Mouse (Mus musculus) R1 (cell line): ENCODE measurements around the gene 2310030G06Rik.

Source experiments
- DNase-seq: peaks from one replicate; pipeline ENCODE4 v3.0.0-alpha.2; 2018; ENCODE audit warnings: low read depth, low spot score

The 2310030G06Rik gene

GRCm38 (mm10) chr9:50742744-50743143, 3.6 kb downstream of the 2310030G06Rik start:
- DNase-seq = peak; percentile 80

GRCm38 (mm10) chr9:50742261-50742660, 4.1 kb downstream of the 2310030G06Rik start:
- DNase-seq = no peak

- peak; percentile 73 for DNase-seq
Observed at GRCm38 (mm10) chr9:50740867-50741784, 5.2 kb downstream of the 2310030G06Rik start.

DNA sequence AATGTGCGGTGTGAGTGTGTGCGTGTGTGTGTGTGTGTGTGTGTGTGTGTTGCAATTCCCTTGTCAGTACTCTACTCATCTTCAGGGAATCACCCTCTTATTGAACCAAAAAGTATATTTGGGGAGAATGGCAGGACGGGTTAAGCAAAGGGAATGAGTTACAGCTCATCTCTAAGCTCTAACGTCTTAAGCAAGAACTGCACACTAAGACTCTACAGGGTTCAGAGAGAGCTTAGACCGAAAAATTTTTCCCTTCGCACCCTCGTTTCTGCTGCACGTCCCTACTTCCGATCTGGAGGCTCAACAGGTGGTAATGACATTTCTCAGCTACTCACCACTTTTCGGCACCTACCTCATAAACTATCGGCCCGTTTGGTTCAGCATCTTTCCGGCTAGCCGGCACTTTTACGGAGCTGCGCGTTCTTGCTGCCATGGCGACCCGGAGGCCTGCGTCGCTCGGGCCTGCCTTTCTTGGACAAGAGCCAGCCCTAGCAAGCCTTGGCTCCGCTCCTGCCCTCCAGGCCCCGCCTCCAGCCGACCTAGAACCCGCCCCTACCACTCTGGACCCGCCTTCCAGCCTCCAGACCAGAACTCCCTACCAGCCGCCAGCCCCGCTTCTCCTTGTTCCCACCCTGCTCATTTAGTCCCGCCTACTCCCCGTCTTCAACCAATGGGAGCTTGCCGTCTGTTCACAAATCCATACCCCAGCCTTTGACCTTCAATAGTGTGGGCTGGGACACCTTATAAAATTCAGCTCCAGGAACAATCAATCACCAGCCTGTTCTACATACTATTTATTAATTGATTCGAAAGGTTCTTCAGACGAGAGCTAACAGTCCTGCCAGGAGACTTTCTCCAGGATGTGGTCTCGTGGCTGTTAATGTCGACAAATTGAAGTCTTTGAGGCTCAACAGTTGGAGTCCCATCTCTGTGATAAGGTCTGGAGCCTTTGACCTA, 7.1 kb downstream of the 2310030G06Rik start, which contains the start of gene Dixdc1:
Gene Dixdc1 (minus strand): TSS at position 604 of the 957 bp plus-strand sequence.
- DNase-seq = peak; percentile 98

- DNase-seq = peak; percentile 77
Observed at GRCm38 (mm10) chr9:50734989-50735388, 11.3 kb downstream of the 2310030G06Rik start.

DNA sequence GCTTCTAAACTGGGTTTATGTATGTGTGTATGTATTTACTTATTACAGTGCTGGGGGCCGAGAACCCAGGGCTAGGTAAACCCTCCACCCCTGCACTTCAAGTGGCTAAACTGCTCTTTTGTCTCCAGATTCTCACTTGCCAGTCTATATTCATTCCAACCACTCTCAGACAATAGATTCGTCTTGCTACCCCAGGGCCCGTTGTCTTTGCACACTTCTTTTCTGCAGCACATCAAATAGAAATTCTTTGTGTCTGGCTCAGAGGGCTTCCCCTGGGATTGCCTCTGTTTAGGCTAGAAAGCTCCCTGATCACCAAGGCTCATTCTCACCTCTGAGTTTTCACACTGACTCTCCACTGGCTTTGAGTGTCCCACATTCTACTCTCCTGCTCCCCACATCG, 13.8 kb downstream of the 2310030G06Rik start:
- DNase-seq = no peak

DNA sequence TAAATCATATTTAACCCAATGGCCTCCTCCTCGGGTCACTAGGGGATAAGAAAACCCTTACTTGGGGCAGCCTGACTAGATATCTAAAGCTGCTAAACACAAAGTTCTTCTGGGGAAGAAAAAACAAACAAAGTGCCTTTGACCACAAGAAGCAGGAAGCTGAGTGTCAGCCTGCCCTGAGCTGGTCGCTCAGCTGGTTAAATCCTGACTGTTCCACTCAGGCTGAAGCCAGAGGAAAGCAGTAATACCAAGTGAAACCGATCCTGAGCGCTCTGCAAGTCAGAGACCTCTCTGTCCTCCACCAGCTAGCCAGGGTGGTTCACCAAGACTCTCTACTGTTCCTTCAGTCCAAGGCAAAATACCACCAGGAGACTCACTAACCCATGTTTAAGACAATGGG, 16.7 kb downstream of the 2310030G06Rik start:
- DNase-seq = no peak

DNA sequence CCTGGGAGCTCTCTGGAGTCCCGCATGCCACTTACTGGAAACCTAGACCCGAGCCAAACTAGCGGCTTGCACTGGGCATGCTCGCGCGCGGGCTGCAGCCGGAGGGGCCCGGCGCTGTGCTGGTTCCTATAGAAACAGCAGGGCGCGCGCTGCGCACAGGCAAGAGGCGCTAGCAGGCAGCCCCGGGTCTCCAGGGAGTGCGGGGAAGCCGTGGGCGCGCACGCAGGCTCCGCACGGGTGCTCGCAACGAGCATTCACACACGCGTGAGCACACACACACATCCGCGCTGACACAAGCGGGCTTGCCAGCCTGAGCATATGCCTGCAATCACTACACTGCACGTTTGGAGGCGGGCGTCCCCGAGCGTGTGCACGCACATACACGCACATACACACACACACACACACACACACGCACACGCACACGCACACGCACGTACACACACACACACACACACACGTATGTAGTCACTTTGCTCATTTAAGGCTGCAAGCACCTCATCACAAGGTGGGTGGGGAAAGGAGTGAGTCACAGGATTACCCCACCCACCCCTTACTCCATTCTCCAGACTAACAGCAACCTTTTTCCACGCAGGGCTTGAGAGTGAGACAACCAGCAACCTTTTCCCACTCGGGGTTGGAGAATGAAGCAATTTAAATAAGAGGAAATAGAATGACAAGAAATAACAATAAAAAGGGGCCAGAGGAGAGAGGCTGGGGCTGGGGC, 18.2 kb downstream of the 2310030G06Rik start:
- peak; percentile 92 for DNase-seq

DNA sequence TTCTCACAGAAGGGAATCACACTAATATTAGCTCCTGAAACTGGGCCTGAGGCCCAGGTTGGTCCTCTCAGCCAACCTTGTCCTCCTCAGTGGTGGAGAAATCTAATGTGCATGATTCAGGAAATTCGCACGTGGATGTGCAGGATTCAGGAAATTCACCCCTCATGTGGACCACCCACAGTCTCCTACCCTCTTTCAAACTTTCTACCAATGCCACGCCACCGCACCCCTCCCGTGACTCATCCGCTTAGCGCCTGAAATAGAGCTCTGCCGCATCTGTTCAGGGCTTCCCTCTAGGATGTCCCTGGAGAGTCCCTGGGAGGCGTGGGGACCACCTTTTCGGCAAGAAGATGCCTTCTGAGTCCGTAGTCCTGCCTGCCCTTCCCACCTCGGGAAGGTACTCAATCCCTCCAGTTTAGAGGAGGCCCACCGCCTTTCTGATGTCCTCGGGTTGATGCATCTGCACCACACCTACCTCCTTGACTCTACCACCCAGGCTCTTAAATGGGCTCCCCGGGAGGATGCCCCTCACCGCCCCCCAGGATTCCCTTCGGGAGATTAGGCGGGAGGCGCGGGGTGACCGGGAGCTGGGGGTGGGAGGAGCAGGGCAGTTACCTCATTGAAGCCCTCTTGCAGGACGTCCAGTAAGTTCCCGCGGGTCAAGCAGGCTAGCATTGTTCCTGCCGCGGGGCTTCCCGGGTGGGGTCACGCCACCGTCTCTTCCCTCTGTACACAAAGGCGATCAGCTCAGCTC, 19.0 kb downstream of the 2310030G06Rik start:
- peak; percentile 79 for DNase-seq

- DNase-seq = no peak
Observed at GRCm38 (mm10) chr9:50725921-50726590, 20.3 kb downstream of the 2310030G06Rik start.

DNA sequence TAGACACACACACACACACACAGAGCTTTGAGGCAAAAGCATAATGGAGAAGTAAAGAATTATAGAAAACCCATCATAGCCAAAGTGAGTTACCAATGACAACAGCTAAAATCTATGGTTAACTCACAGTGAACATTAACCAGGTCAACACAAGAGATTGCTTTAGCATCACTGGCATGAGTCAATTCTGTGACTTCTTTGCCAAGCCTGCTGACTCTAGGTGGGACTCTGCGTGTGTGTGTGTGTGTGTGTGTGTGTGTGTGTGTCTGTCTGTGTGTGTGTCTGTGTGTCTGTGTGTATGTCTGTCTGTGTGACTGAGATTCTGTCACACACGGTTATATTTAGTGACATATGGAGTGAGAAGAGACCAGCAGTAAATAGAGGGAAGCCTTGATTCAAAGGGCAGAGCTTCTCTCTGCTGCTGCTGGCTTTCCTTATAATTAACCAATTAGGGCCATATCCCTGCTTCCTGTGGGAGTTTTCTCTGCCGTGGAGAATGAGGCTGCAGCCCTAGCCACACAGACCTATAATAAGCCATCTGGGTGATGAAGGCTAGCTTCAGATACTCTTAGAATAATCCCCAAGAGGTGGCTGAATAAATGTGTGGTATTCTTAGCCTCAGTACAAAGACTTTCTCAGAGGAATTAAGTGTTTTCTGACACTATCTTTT, 21.5 kb downstream of the 2310030G06Rik start:
- no peak for DNase-seq

DNA sequence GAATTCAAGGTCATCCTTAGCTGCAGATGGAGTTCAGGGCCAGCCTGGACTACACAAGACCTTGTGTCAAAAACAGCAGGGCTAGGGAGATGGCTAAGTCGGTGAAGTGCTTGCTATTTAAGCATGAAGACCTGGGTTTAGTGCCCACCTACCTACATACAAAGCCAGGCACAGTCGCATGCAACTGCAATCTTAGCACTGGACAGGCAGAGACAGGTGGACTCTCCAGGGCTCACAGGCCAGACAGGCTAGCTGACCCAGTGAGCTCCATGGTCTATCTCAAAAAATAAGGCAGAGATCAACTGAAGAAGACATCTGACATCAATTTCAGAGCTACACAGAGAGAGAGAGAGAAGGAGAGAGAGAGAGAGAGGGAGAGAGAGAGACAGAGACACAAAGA, 22.2 kb downstream of the 2310030G06Rik start:
- no peak for DNase-seq

DNA sequence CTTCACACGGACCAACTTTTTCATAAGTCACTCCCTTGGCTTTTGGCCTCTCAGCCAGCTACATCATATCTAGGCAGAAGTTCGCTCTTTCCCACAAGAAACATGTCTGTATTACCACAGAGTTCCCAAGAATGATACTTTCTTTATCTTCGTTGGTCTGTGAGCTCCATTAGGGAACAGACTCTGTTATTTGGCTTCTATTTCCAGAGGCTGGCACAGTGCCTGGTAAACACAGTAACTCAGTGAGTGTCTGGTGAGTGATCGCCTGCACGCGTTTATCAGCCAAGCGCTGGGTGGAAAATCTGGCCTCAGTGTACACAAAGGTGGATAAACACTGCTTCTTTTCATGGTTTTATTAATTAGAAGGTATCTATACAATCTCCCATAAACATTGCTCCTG, 22.9 kb downstream of the 2310030G06Rik start:
- DNase-seq = no peak

DNA sequence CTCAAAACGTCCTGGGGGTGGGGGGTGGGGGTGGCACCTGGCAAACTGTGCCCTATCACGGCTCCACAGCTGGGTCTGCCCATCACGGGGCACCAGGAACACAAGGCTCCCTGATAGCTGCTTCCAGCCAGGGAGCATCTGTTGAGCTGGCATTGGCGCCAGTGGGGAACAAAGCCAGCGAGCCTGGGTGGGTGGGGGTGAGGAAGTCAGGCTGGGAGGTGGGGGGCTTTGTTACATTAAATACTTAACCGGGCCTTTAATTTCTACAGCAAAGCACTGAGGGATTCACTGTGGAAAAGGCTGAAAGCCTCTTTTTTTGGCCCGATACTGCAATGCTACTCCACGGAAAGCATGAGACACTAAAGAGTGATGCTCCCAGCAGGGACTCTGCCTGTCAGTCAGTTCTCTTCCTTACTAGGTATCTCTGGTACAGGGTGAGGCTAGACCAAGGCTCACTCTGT, 23.9 kb downstream of the 2310030G06Rik start:
- DNase-seq = no peak

DNA sequence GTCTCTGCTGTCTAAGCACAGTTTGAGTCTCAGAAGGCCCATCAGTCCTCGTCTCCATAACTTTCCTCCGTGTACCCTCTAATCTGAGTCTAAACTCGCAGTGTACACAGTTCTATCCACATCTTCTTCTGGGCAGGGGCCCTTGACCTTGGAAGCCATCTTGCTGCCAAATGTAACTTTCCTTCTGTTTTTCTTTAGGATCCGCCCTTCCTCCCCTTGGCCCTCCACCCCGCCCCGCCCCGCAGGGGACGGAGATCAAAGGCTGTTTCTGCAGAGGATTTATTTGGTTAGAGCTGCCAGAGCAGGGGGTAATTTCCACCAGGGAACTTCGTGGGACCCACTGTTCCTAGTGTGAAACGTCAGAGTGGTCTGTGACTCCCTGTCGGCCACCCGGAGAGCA, 25.3 kb downstream of the 2310030G06Rik start:
- peak; percentile 41 for DNase-seq

GRCm38 (mm10) chr9:50718878-50719277, 27.5 kb downstream of the 2310030G06Rik start:
- DNase-seq = no peak

GRCm38 (mm10) chr9:50714188-50714587, 32.1 kb downstream of the 2310030G06Rik start:
- no peak for DNase-seq

DNA sequence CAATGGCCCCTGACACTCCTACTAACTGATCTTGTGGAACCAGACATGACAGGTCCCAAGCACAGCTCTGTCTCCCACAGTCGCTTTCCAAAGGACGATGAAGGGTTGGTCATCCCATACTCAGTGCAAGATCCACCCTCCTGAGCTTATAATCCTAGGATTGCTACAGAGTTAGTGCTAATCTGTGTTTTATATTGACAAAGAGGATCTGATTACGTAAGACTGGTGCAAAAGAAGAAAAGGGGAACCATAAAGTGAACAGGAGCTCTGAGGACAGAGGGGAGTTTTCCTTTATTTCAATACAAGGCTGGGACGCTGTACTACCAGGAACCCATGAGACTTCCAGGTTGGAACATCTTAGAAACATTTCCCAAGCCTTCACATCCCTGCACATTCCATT, 35.0 kb downstream of the 2310030G06Rik start:
- no peak for DNase-seq

DNA sequence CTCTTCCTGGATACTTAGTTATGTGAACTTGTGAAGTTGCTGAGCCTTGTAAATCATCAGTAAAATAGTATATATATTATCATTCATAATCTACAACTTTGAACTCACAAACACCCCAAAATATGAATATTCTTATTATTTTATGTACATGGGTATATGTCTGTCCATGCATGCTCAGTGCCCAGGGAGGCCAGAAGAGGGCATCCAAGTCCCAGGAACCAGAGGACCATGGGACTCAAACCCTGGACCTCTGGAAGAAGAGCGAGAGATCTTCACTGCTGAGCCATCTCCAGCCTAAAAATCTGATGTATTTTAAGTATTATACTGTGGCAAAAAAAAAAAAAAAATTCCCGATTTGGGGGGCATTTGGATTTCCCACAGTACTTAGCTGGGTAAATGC, 37.2 kb downstream of the 2310030G06Rik start:
- peak; percentile 40 for DNase-seq
